Mouse (Mus musculus) ovary, postnatal 10 days (tissue): Measurements from ENCODE around the gene Gm9817.

Experiments used
- DNase-seq: peaks from one replicate; pipeline ENCODE4 v3.0.0; 2022; ENCODE audit warnings: low spot score

Gm9817 gene

GRCm38 (mm10) chr13:45092816-45093215, 14.3 kb downstream of the Gm9817 start:
- no peak for DNase-seq

- no peak for DNase-seq
Measured at GRCm38 (mm10) chr13:45095028-45095427, 16.5 kb downstream of the Gm9817 start.

GRCm38 (mm10) chr13:45099582-45100229, 21.2 kb downstream of the Gm9817 start:
- DNase-seq = no peak

- DNase-seq = no peak
Measured at GRCm38 (mm10) chr13:45106480-45106879, 28.0 kb downstream of the Gm9817 start.

GRCm38 (mm10) chr13:45108851-45109390, 30.4 kb downstream of the Gm9817 start:
- DNase-seq = no peak

GRCm38 (mm10) chr13:45118375-45118774, 39.9 kb downstream of the Gm9817 start:
- no peak for DNase-seq

GRCm38 (mm10) chr13:45118822-45119221, 40.3 kb downstream of the Gm9817 start:
- no peak for DNase-seq
